Mouse (Mus musculus): ENCODE measurements around the gene Gm10073.

DNA sequence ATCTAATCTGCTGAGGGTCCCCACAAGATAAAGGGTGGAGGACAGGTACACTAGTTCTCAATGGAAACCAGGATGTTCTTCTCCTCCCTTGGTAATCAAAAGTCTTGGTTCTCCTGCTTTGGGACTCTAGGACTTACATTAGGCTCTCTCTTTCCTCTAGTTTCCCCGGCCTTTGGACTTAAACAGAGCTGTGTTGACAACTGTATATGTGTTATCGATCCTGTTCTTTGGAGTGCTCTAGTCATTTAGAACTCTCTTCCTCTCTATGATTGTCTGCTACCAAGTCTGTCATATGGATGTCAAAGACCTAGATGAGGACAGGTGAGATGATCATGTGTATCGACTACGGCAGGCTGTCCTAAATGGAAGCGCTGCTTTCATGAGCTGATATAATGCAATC lies 23.8 kb upstream of the Gm10073 start:
- TF ChIP-seq CTCF (IDR thresholded peaks at IDR 0.05; ENCODE audit: low read depth): no peak
- no peak for TF ChIP-seq EP300 (IDR thresholded peaks at IDR 0.05; ENCODE audit: low read depth)
